Mouse (Mus musculus) lung, postnatal 10 days (tissue): ENCODE measurements at regions not wholly inside any gene's neighbourhood (a gene's known extent, or its start where the extent isn't known, plus 50 kb on each side); places are given as distances from the start of the nearest gene placed in this dataset.
"Not testable (repeated sequence)": the region's sequence is repeated elsewhere in the genome, so short reads cannot be mapped to it uniquely, and the experiment has no call there.

Source experiments
- DNase-seq: peaks from one replicate; pipeline ENCODE4 v3.0.0; 2021

DNA sequence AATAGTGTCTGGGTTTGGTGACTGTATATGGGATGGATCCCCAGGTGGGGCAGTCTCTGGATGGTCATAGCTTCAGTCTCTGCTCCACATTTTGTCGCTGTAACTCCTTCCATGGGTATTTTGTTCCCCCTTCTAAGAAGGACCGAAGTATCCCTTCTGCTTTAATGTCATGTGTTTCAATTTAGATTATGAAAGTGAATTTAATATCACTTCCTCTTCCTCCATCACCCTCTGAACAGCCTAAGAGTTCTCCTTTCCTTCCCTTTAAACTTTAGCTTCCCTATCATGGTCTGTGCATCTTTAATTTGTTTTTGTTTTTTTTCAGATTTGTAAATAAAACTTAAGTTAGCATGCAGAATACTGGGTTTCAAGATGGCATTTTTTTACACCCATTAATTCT is 211.0 kb upstream of the Phyhipl start:
- DNase-seq, result no peak

GRCm38 (mm10) chr10:70864650-70865049 is 208.9 kb upstream of the Phyhipl start:
- no peak for DNase-seq

DNA sequence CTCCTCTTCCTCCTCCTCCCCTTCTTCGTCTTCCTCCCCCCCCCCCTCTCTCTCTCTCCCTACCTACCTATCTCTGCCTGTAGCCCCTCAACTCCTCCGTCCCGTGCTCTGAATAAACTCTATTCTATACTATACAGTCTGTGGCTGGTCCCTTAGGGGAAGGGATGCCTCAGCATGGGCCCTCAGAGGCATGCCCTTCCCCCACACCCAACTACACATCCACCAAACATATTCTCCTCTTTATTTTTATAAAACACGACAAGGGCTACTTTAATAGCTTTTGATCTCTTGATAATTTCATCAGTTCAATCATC is 206.2 kb upstream of the Phyhipl start:
- no peak for DNase-seq

DNA sequence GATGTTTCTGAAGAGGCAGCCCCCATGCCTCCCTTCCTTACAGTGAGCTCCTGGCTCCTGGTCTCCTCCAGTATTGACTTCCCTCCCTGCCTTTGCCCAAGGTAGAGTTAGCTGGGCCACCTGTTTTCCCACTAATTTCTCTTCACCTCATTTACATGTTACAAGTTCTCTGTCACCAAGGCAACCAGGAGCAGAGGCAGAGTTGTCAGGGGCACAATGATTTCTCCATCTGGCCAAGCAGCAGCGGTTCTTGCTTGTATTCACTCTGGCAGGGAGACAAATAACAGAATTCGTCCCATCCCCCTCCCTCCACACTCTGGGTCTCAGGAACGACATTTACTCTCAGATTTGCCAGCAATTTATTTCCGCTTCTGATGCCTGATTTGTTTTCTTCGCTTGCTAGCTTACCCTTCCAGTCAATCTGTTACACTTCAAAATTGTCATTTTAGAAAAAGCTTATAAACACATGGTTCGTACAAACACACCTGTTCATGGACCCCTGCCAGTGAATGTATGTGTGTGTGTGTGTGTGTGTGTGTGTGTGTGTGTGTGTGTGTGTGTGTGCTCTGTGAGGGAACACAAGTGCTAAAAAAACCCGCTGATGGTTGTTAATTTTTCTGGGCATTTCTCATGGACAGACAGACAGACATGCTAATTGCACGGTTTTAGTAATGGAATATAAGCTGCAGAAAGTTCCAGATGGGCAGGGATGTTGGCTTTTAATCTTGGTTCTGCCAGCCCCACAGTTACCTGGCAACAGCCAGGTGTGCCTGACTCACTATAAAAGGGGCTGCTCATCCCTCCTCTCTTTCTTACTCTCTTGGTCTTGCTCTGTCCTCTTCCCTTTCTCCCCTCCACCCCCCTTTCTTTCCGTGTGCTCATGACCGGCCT is 205.6 kb upstream of the Phyhipl start:
- no peak for DNase-seq

- no peak for DNase-seq
Measured at GRCm38 (mm10) chr10:70857155-70857820, 201.5 kb upstream of the Phyhipl start.

- no peak for DNase-seq
Measured at GRCm38 (mm10) chr10:70855948-70856347, 200.2 kb upstream of the Phyhipl start.

GRCm38 (mm10) chr10:70853614-70854013 is 197.8 kb upstream of the Phyhipl start:
- no peak for DNase-seq

GRCm38 (mm10) chr10:70848141-70848540 is 192.4 kb upstream of the Phyhipl start:
- DNase-seq, result no peak

- no peak for DNase-seq
Measured at GRCm38 (mm10) chr10:70847341-70847882, 191.6 kb upstream of the Phyhipl start.

DNA sequence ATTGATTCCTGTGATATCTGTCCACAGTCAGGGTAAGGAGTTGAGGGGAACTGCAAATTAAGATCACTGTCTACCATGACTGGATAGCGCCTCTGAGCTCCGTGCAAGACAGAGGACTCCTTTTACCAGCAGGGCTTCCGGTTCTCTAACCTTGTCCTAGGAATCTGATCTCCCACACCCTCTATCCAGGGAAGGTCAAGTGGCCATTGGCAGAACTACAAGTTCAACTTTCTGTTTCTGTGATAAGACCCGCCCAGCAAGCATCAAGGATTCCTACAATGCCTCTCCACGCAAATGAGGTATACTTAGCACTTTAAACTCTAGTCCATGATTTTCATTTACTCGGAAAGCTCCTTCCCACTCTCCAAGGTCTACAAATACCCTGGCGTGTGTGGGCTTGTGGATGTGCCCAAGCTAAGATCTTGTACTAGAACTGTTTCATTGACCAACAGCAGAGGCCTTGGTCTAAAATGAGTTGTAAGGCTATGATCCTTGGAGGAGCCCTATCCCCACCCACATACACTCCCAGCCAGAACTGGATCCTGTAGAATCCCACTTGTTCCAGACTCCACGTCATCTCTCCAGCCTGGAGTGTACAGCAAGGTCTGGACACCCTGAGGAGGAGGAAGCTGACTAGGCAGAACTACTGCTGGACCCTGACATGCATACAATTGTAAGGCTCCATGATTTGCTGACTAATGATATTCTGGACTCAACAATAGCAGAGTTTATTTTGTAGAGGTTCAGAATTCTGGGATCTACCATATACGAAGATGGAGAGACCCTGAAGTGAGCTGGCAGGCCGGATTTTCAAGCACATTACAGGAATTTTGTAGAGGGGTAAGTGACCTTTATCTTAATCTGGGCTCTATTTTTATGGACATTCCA is 190.8 kb upstream of the Phyhipl start:
- DNase-seq, result no peak

DNA sequence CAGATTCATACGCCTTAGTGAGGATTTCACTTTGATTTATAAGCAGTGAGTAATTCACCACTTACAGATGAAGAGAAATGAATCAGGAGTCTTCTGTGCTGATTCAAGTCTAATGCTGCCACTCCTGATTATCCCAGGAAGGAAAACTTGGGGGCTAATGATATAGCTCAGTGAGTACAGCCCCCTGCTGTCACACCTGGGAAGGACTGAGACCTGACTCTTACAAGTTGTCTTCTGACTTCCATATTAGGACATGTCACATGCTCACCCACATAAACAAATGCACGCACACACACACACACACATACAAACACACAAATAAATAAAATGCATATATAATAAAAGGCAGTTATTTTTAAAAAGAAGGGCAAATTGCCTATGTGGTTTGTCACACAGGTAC is 188.1 kb upstream of the Phyhipl start:
- no peak for DNase-seq

GRCm38 (mm10) chr10:70842176-70842838 is 186.5 kb upstream of the Phyhipl start:
- no peak for DNase-seq

DNA sequence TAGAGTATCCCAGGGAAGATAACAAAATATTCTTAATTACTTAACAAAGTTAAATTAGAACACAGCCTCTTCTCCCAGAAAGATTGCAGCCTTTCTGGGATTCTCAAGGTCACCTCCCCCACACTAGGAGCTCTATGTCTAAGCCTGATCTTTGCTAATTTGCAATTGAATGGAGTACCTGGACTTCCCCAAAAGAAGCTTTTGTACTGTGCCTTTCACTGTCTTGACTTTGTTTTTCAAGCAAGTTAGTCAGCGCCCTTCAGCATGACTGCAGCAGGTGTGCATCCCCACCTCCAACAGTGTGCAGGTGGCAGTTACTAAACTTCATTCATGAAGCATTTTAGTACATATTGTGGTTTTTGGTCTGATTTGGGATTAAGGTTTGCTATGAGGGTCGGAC is 185.4 kb upstream of the Phyhipl start:
- DNase-seq, result not testable (repeated sequence)

DNA sequence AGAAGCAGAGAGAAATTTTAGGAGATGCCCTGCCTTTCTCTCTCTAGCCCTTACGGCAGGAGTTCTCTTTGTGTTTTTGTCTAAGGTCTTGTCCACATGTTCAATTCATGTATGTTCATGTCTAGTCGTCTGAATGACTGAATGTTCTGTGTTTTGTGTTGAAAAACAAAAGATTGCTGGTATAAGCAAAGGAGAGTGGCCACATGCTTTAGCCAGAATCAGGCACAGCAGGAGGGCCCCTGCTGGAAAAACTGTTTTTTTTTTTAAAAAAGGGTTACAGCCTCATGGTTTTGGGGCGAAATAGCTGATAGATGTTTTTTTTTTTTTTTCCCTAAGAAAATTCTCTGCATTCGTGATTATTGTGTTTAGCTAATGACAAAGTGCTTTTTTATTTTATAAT is 182.4 kb upstream of the Phyhipl start:
- no peak for DNase-seq

- DNase-seq, result no peak
Measured at GRCm38 (mm10) chr10:70837326-70837725, 181.6 kb upstream of the Phyhipl start.

GRCm38 (mm10) chr10:70832616-70833015 is 176.9 kb upstream of the Phyhipl start:
- DNase-seq, result no peak

DNA sequence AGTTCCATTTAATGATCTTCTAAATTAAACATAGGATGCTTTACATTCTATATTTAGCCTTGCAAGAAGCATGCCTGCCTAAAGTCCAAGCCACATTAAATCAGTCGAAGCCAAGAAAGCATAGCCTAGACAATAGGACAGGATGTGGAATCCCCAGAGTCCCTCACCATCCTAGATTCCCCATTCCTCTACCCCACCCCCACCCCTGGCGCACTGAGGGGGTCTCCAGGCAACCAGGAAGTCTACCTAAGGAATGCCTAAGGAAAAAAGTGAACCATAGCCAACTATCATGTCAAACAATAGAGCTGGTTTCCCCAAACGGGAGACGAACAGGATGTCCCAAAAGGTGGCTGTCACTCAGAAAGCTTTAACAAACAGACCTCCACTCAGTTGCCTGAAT is 172.5 kb upstream of the Phyhipl start:
- no peak for DNase-seq

DNA sequence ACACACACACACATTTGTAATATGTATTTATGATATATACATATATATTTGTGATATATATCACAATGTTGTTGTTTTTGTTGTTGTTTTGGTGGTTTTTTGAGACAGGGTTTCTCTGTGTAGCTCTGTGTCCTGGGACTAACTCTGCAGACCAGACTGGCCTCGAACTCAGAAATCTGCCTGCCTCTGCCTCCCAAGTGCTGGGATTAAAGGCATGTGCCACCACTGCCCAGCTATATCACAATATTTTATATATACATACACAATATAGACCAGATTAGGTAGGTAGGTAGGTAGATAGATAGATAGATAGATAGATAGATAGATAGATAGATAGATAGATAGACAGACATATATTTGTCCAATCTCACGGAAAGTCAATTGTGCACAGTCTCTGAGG is 171.8 kb upstream of the Phyhipl start:
- not testable (repeated sequence) for DNase-seq

DNA sequence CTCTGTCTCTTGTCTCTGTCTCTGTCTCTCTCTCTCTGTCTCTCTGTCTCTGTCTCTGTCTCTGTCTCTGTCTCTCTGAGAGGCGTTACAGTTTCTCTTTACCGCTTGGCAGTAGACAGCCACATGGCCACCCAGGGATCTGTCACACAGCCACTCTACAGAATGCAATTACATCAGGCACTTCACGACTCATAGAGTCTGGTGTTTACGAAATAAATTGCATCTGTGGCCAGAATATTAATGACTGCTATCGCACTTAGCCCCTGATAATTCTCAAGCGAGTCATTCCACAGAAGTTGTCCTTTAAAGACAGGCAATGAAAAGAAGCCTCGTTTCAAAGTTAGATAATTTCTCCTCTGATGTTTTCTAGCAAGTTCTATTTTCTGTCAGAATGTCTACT is 170.9 kb upstream of the Phyhipl start:
- no peak for DNase-seq

GRCm38 (mm10) chr10:70825451-70825850 is 169.7 kb upstream of the Phyhipl start:
- DNase-seq, result no peak

GRCm38 (mm10) chr10:70824461-70824860 is 168.7 kb upstream of the Phyhipl start:
- DNase-seq, result peak; percentile 34

- DNase-seq, result no peak
Measured at GRCm38 (mm10) chr10:70819951-70820350, 164.2 kb upstream of the Phyhipl start.
